Comparison of ENCODE assay signal across 8 mouse cellular contexts in the genomic region with DNA sequence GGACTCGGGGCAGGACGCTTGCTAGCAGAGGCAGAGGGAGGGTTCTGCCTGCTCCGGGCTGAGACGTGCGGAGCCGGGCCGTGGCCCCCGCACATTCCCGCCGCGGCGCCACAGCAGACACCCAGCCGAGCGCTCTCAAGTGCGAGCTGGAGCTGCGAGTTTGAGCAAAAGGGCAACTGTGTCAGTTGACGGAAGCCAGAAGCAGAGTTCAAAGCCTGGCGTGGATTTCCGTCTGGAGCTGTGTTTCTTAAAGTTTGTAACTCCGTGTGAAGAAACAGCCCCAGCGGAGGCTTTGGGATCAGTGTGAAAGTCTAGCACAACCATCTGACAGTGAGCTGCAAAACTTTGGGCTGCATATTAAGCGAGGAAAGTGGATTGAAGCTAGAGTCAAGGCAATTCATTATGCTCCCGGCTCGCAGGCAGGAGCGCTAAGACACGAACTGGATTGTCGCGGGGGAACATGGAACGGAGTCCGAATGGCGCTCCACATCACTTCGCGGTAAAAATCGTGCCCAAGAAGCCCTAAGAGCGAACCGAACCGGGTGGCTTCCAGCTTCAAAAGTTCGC. TPM values are rescaled to one million over a fixed set of nuclear protein-coding genes. Genes with fewer than 3 reads are reported as not detected.
DNase-seq lines count a peak whose midpoint lies in the region; ATAC-seq lines count a peak whose summit lies in the region.

No protein-coding gene starts in this region.

- H3K27ac ChIP-seq in embryonic facial prominence, embryonic 11.5 days (replicated peaks; ENCODE audit: low read depth, low read length) = peak overlapping the region; percentile 100
- H3K27ac ChIP-seq in limb, embryonic 10.5 days = peak overlapping the region; percentile 100
- peak overlapping the region; percentile 100 for H3K27ac ChIP-seq in midbrain, embryonic 13.5 days

- no peaks in the 10 kb centered on the region for H3K27me3 ChIP-seq in embryonic facial prominence, embryonic 11.5 days (ENCODE audit: control insufficient read depth, insufficient read depth, low read length)
- H3K27me3 ChIP-seq in limb, embryonic 10.5 days (ENCODE audit: low read depth, poor library complexity, severe bottlenecking) = no peaks in the 10 kb centered on the region
- no peaks in the 10 kb centered on the region for H3K27me3 ChIP-seq in midbrain, embryonic 13.5 days

- H3K36me3 ChIP-seq in embryonic facial prominence, embryonic 11.5 days (replicated peaks; ENCODE audit: control insufficient read depth, insufficient read depth, low read depth, low read length) = no peaks in the 10 kb centered on the region
- 0 out of 2 replicates have a peak, but pooled peaks cover 5% of the 10 kb centered on the region for H3K36me3 ChIP-seq in limb, embryonic 10.5 days
- no peaks in the 10 kb centered on the region for H3K36me3 ChIP-seq in midbrain, embryonic 13.5 days

- ATAC-seq in embryonic facial prominence, embryonic 11.5 days (replicated peaks; ENCODE audit: insufficient number of reproducible peaks, low FRiP score, low TSS enrichment, low read depth) = peak; percentile 35
- peak; percentile 47 for ATAC-seq in granulocyte monocyte progenitor cell, adult 5-6 weeks (replicated peaks; ENCODE audit: poor library complexity, severe bottlenecking)
- peak; percentile 14 for ATAC-seq in midbrain, embryonic 13.5 days

- peak; percentile 71 to 79 for DNase-seq in urinary bladder, adult 18-20 months (ENCODE audit: low spot score in 2 of 2)
- DNase-seq in urinary bladder, adult 2 months (ENCODE audit: low spot score) = no peak
- DNase-seq in embryonic facial prominence, embryonic 11.5 days (ENCODE audit: low spot score) = peak; percentile 91
- DNase-seq in kidney, adult 11 months = peak; percentile 91
- peak; percentile 90 for DNase-seq in limb, embryonic 10.5 days (ENCODE audit: low spot score)
- peak; percentile 79 for DNase-seq in spleen, adult 12 weeks (ENCODE audit: low spot score)

- peak overlapping the region; percentile 52 for H3K4me3 ChIP-seq in embryonic facial prominence, embryonic 11.5 days (ENCODE audit: low read depth, low read length)
- peak overlapping the region; percentile 100 for H3K4me3 ChIP-seq in limb, embryonic 10.5 days
- H3K4me3 ChIP-seq in midbrain, embryonic 13.5 days (replicated peaks) = peak overlapping the region; percentile 99

- peak overlapping the region; percentile 81 for H3K9ac ChIP-seq in embryonic facial prominence, embryonic 11.5 days (replicated peaks; ENCODE audit: low read length)
- peak overlapping the region; percentile 74 for H3K9ac ChIP-seq in midbrain, embryonic 13.5 days (replicated peaks)

- under 1% methylated on average over 38 of the region's 38 CpGs for WGBS in embryonic facial prominence, embryonic 11.5 days
- WGBS in limb, embryonic 10.5 days = under 1% methylated on average over 38 of the region's 38 CpGs
- under 1% methylated on average over 38 of the region's 38 CpGs for WGBS in midbrain, embryonic 13.5 days

- H3K9me3 ChIP-seq in embryonic facial prominence, embryonic 11.5 days (replicated peaks; ENCODE audit: control insufficient read depth, low read length) = no peaks in the 10 kb centered on the region
- H3K9me3 ChIP-seq in limb, embryonic 10.5 days (replicated peaks) = no peaks in the 10 kb centered on the region
- H3K9me3 ChIP-seq in midbrain, embryonic 13.5 days = no peaks in the 10 kb centered on the region

- peak overlapping the region; percentile 76 for H3K4me2 ChIP-seq in embryonic facial prominence, embryonic 11.5 days (ENCODE audit: low read depth, low read length)
- H3K4me2 ChIP-seq in midbrain, embryonic 13.5 days (replicated peaks) = peak overlapping the region; percentile 97

- H3K4me1 ChIP-seq in embryonic facial prominence, embryonic 11.5 days (ENCODE audit: control insufficient read depth, insufficient read depth, low read length) = peaks cover 6% of the 10 kb centered on the region
- H3K4me1 ChIP-seq in limb, embryonic 10.5 days = peaks cover 35% of the 10 kb centered on the region
- H3K4me1 ChIP-seq in midbrain, embryonic 13.5 days (replicated peaks) = peaks cover 20% of the 10 kb centered on the region

RNA-seq across cellular contexts. Expression of a gene that starts 0.8 kb away (rescaled TPM):
- 26.3 and 41.5 TPM in 2 replicates for polyA plus RNA-seq in urinary bladder, adult 2 months (2012; rRNA removed)
- 32.6 and 36.3 TPM in 2 replicates for polyA plus RNA-seq in embryonic facial prominence, embryonic 11.5 days (2014; fragmentation: Nextera tagmentation; extraction: Ambion mirVana)
- 125 and 153 TPM in 2 replicates for total RNA-seq in granulocyte monocyte progenitor cell, adult 5-6 weeks (2014; fragmentation: Nextera tagmentation)
- total RNA-seq in granulocyte monocyte progenitor cell, adult 5-6 weeks (2017) = 26.6 and 33.2 TPM in 2 replicates
- polyA plus RNA-seq in limb, embryonic 10.5 days (2016; fragmentation: Nextera tagmentation; extraction: Ambion mirVana) = 42.1 and 46.6 TPM in 2 replicates
- 43.6 and 47.1 TPM in 2 replicates for polyA plus RNA-seq in midbrain, embryonic 13.5 days (2015; fragmentation: Nextera tagmentation; extraction: Ambion mirVana)
